Mouse (Mus musculus) small intestine, adult 2 months (tissue): Measurements from ENCODE around the gene Gcc2.

Experiments used
- CTCF ChIP-seq: fragments of 200-500 bp; IDR thresholded peaks from 2 replicates; pipeline ENCODE4 v1.5.1; 2012; ENCODE audit warnings: low read depth, mild to moderate bottlenecking, control low read depth, inconsistent platforms, low read length, moderate library complexity, mixed read lengths; ENCODE audit not compliant: insufficient replicate concordance, insufficient read length; ENCODE audit errors: extremely low read depth
- POLR2A ChIP-seq: fragments of 200-500 bp; IDR thresholded peaks from 2 replicates; pipeline ENCODE4 v1.6.1; 2012; ENCODE audit warnings: low read depth, mild to moderate bottlenecking, control low read depth, inconsistent platforms, low read length, moderate library complexity

GRCm38 (mm10) chr10:58323028-58323991, 68.0 kb downstream of the Gcc2 start, which contains the start of gene Lims1:
- TF ChIP-seq CTCF (no peak), POLR2A (peak; percentile 91)
